ENCODE assay signal across 8 mouse cellular contexts in the genomic region with DNA sequence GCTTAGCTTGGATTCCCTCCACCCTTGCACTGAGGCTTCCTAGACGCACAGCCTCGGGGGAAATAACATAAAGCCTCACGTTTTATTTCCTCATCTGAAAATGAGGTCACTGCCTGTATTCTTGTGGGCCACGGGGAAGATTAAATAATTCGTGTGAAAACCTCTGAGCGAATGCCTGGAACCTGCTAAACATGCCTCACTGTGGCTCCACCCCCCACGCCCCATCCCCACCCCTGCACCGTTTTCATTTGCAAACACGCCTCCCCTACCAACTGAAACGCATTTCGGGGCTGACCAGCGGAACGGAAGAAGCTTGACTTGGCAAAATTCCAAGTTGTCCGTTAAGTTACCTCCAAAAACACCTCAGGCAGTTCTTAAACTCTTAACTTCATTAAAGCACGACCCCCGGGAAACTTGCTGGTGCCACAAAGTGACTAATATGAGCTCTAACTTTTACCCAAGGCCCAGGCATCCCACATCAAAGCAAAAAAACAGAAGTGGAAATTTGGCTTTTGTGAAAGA. TPM values are rescaled to one million over a fixed set of nuclear protein-coding genes. Genes with fewer than 3 reads are reported as not detected.
A peak's percentile ranks its signal among the peaks of the same experiment; 100 is the strongest.
DNase-seq lines count a peak whose midpoint lies in the region; ATAC-seq and TF ChIP-seq lines count a peak whose summit lies in the region.

No protein-coding gene starts in this region.

- peak overlapping the region; percentile 47 for H3K9ac ChIP-seq in heart, embryonic 14.5 days (ENCODE audit: low read length)
- H3K9ac ChIP-seq in ES-Bruce4 (ENCODE audit: low read depth, poor library complexity, severe bottlenecking), result peak overlapping the region; percentile 71
- no peak overlapping the region for H3K9ac ChIP-seq in forebrain, embryonic 16.5 days (replicated peaks; ENCODE audit: low read depth, low read length)
- H3K9ac ChIP-seq in liver, embryonic 13.5 days, result peak overlapping the region; percentile 55

- no peak for ATAC-seq in heart, embryonic 14.5 days (ENCODE audit: insufficient number of reproducible peaks, insufficient read depth, low FRiP score, low read depth)
- ATAC-seq in forebrain, embryonic 16.5 days, result no peak
- no peak for ATAC-seq in liver, embryonic 13.5 days (ENCODE audit: low read depth)

- TF ChIP-seq CTCF in ES-Bruce4 (IDR thresholded peaks at IDR 0.05; ENCODE audit: low read depth, low read length), result no peak

- no peak for TF ChIP-seq POLR2A in ES-Bruce4 (IDR thresholded peaks at IDR 0.05; ENCODE audit: insufficient read depth, low read length)

- WGBS in heart, embryonic 14.5 days, result 20% methylated on average over 16 of the region's 16 CpGs
- WGBS in forebrain, embryonic 16.5 days, result 15% methylated on average over 16 of the region's 16 CpGs
- WGBS in liver, embryonic 13.5 days (ENCODE audit: insufficient replicate concordance), result 12% methylated on average over 16 of the region's 16 CpGs

- peak overlapping the region; percentile 58 for H3K4me2 ChIP-seq in heart, embryonic 14.5 days (ENCODE audit: low read length)
- peak overlapping the region; percentile 10 for H3K4me2 ChIP-seq in forebrain, embryonic 16.5 days (ENCODE audit: low read length)
- H3K4me2 ChIP-seq in liver, embryonic 13.5 days, result peak overlapping the region; percentile 61

- H3K36me3 ChIP-seq in heart, embryonic 14.5 days (ENCODE audit: control insufficient read depth, insufficient read depth, low read length), result peaks cover 7% of the 10 kb centered on the region; the same call in 1 of the 2 replicates
- no peaks in the 10 kb centered on the region for H3K36me3 ChIP-seq in ES-Bruce4 (ENCODE audit: control insufficient read depth, insufficient read depth, low read length, poor library complexity, severe bottlenecking)
- H3K36me3 ChIP-seq in forebrain, embryonic 16.5 days (ENCODE audit: control insufficient read depth, insufficient read depth), result no peaks in the 10 kb centered on the region
- peaks cover 4% of the 10 kb centered on the region for H3K36me3 ChIP-seq in liver, embryonic 13.5 days

- no peak for TF ChIP-seq EP300 in ES-Bruce4 (IDR thresholded peaks at IDR 0.05; ENCODE audit: insufficient read depth, low read depth, low read length)

- peak overlapping the region in 1 of 2 experiments; percentile 5; a peak in 1 of 4 replicates for H3K4me3 ChIP-seq in heart, embryonic 14.5 days (ENCODE audit: control insufficient read depth in 1 of 2, insufficient read depth in 1 of 2, low read depth in 1 of 2, low read length in 2 of 2)
- H3K4me3 ChIP-seq in ES-Bruce4 (ENCODE audit: low read depth, low read length), result peak overlapping the region; percentile 45
- no peak overlapping the region for H3K4me3 ChIP-seq in forebrain, embryonic 16.5 days (replicated peaks; ENCODE audit: low read length)
- H3K4me3 ChIP-seq in liver, embryonic 13.5 days (replicated peaks), result peak overlapping the region; percentile 19

- peak overlapping the region in 1 of 2 experiments; percentile 2; a peak in 1 of 4 replicates for H3K27ac ChIP-seq in heart, embryonic 14.5 days (replicated peaks in 1 of 2; ENCODE audit: control insufficient read depth in 1 of 2, insufficient read depth in 1 of 2, low read depth in 2 of 2, low read length in 2 of 2)
- peak overlapping the region; percentile 77 for H3K27ac ChIP-seq in ES-Bruce4 (ENCODE audit: insufficient read depth, low read length)
- no peak overlapping the region for H3K27ac ChIP-seq in forebrain, embryonic 16.5 days (ENCODE audit: low read length)
- H3K27ac ChIP-seq in liver, embryonic 13.5 days, result peak overlapping the region; percentile 74

- peaks cover 27 to 44% of the 10 kb centered on the region in 2 experiments for H3K4me1 ChIP-seq in heart, embryonic 14.5 days (ENCODE audit: control insufficient read depth in 2 of 2, insufficient read depth in 2 of 2, low read length in 2 of 2)
- H3K4me1 ChIP-seq in ES-Bruce4 (ENCODE audit: control insufficient read depth, insufficient read depth, low read length), result peaks cover 9% of the 10 kb centered on the region
- H3K4me1 ChIP-seq in forebrain, embryonic 16.5 days (replicated peaks; ENCODE audit: control insufficient read depth, insufficient read depth, low read length), result 0 out of 2 replicates have a peak, but pooled peaks cover 4% of the 10 kb centered on the region
- H3K4me1 ChIP-seq in liver, embryonic 13.5 days (replicated peaks), result peaks cover 85% of the 10 kb centered on the region

- DNase-seq in heart, adult 9 months (ENCODE audit: low spot score in 2 of 2), result no peak
- no peak for DNase-seq in liver, embryonic 13.5 days
- no peak for DNase-seq in adrenal gland, postnatal 4 days (ENCODE audit: low spot score in 2 of 2)
- DNase-seq in ovary, adult 18-20 months (ENCODE audit: low spot score), result no peak
- no peak for DNase-seq in layer of hippocampus, postnatal 25 days (ENCODE audit: extremely low spot score in 1 of 2, low spot score in 1 of 2)

- H3K27me3 ChIP-seq in heart, embryonic 14.5 days (ENCODE audit: control insufficient read depth, insufficient read depth, low read length), result no peaks in the 10 kb centered on the region
- no peaks in the 10 kb centered on the region for H3K27me3 ChIP-seq in ES-Bruce4 (ENCODE audit: control insufficient read depth, insufficient read depth, low read length, poor library complexity, severe bottlenecking)
- no peaks in the 10 kb centered on the region for H3K27me3 ChIP-seq in forebrain, embryonic 16.5 days (replicated peaks; ENCODE audit: control insufficient read depth, insufficient read depth, low read length)
- no peaks in the 10 kb centered on the region for H3K27me3 ChIP-seq in liver, embryonic 13.5 days

- H3K9me3 ChIP-seq in heart, embryonic 14.5 days (ENCODE audit: control insufficient read depth, low read length), result no peaks in the 10 kb centered on the region
- H3K9me3 ChIP-seq in ES-Bruce4 (replicated peaks; ENCODE audit: control insufficient read depth, insufficient read depth, low read length, poor library complexity, severe bottlenecking), result no peaks in the 10 kb centered on the region
- H3K9me3 ChIP-seq in forebrain, embryonic 16.5 days (ENCODE audit: control insufficient read depth, low read length), result no peaks in the 10 kb centered on the region
- H3K9me3 ChIP-seq in liver, embryonic 13.5 days (replicated peaks), result no peaks in the 10 kb centered on the region

RNA-seq across cellular contexts. Expression of gene Dapp1, which starts 25.7 kb away (rescaled TPM):
- polyA plus RNA-seq in heart, embryonic 14.5 days (2014; fragmentation: Nextera tagmentation; extraction: Ambion mirVana), result 21.3 and 22.8 TPM in 2 replicates
- 3.2 and 9.9 TPM in 2 replicates for polyA plus RNA-seq in ES-Bruce4 (2011; ENCODE audit: insufficient read depth, insufficient read length, low read depth, missing spikeins)
- 4.1 and 4.3 TPM in 2 replicates for polyA plus RNA-seq in forebrain, embryonic 16.5 days (2015; fragmentation: Nextera tagmentation; extraction: Ambion mirVana)
- polyA plus RNA-seq in liver, embryonic 13.5 days (2015; fragmentation: Nextera tagmentation; extraction: Ambion mirVana), result 14.0 and 20.3 TPM in 2 replicates
- 10 to 100 TPM; 11.6 to 13.8 TPM for total RNA-seq in adrenal gland, postnatal 4 days (2021)
- 1 to 10 TPM; 4.3 to 6.7 TPM for total RNA-seq in layer of hippocampus, postnatal 25 days (2021)

RNA-seq across cellular contexts. Expression of gene Lamtor3, which starts 37.3 kb away (rescaled TPM):
- polyA plus RNA-seq in heart, embryonic 14.5 days (2014; fragmentation: Nextera tagmentation; extraction: Ambion mirVana), result 103 and 116 TPM in 2 replicates
- polyA plus RNA-seq in ES-Bruce4 (2011; ENCODE audit: insufficient read depth, insufficient read length, low read depth, missing spikeins), result 47.1 and 55.3 TPM in 2 replicates
- 141 and 145 TPM in 2 replicates for polyA plus RNA-seq in forebrain, embryonic 16.5 days (2015; fragmentation: Nextera tagmentation; extraction: Ambion mirVana)
- polyA plus RNA-seq in liver, embryonic 13.5 days (2015; fragmentation: Nextera tagmentation; extraction: Ambion mirVana), result 65.6 and 78.3 TPM in 2 replicates
- total RNA-seq in adrenal gland, postnatal 4 days (2021), result 10 to 100 TPM; 63.6 to 68.8 TPM
- 10 to 100 TPM; 66.3 to 69.6 TPM for total RNA-seq in layer of hippocampus, postnatal 25 days (2021)

Comparison
In these comparisons a context has a peak if more than half of its experiments do, and no peak if none do; other contexts are left out.
1. H3K4me2 ChIP-seq: peak in every context shown above with its lines; median percentile 61 in liver, embryonic 13.5 days; 58 in heart, embryonic 14.5 days; 10 in forebrain, embryonic 16.5 days.